Mouse (Mus musculus) adrenal gland, postnatal 25 days (tissue): Measurements from ENCODE around the gene Maml3. TPM values are rescaled to one million over a fixed set of nuclear protein-coding genes. Genes with fewer than 3 reads are reported as not detected.

Experiments used
- DNase-seq: peaks from one replicate; pipeline ENCODE4 v3.0.0; 2021; ENCODE audit warnings: mixed read lengths
- total RNA-seq: library from RNA; stranded (reverse); gene quantifications from 2 replicates; pipeline ENCODE4 v1.2.3, GENCODE M21; 2021

The Maml3 gene
- total RNA-seq, 1 experiment from 2014 or later, result 11.8 TPM

GRCm38 (mm10) chr3:52046027-52046700 lies 58.7 kb downstream of the Maml3 start:
- peak; percentile 74 for DNase-seq

GRCm38 (mm10) chr3:52045221-52045641 lies 59.6 kb downstream of the Maml3 start:
- DNase-seq, result peak; percentile 15

DNA sequence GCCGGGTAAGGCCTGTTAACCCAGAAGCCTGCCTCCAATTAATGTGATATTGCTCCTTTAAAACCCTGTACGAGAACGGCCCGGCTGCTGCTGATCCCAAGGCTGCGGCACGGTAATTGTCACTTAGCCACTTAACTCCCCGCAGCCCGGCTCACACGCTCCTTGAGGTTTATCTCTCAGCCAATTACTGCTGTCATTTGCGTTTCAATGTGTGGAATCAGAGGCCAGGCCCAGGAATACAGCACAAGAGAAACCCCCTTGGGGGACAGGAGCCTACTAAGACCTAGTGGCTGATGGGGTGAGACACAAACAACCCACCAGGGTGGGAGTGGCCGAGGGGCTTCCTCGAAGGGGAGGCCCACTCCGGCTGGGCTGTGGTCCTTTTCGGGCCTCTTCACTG lies 60.2 kb downstream of the Maml3 start:
- peak; percentile 36 for DNase-seq

- DNase-seq, result no peak
Measured at GRCm38 (mm10) chr3:52043847-52044246, 61.0 kb downstream of the Maml3 start.

DNA sequence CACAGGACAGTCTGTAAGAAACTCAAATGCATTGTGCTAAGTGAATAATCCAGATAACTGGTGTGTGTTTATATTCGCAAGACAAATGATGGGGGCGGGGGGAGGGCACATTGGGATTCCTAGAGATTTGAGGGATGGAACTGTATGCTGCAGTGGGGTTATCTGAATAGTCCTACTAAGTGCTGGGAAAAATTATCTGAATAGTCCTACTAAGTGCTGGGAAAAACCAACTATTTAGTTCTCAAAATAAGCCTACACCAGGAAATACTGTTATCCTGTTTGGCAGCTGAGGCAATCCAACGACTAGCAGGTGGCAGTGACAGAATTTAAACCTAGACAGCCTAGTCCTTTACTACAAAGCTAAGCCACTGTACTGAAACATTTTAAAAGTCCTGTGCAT lies 62.2 kb downstream of the Maml3 start:
- no peak for DNase-seq

DNA sequence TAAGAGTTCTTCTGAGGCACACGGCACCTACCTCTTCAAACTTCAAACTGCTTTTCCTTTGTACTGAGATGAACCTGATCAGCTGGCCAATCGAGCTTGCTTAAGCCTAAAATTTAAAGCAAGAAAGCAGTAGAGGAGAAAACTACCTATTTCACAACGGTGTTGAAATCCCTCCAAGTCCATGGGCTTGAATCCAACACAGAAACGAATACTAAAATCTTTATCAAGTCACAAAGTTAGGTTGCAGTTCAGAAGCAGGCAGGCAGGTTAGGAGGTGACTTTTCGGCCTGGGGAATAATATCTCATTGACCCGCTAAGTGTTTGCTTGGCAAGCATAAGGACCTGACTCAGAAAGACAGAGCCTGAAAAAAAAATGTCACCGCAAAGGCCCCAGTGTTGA lies 64.9 kb downstream of the Maml3 start:
- no peak for DNase-seq

DNA sequence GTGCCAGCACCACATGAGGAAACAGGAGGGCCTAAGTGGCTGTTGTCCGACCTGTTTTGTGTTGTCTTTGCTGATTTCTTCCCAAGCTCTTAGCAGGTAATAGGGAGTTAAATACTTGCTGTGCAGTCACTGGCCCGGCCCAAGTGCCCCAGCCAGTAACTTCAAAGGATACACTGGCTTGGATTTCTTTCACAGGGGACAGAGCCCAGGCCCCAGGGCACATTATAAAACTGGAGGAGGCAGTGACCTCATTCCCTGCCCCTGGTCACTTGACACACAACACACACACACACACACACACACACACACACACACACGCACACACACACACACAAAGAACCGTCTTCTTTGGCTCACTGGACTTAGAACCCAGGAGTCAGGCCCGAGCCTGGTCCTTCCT lies 67.6 kb downstream of the Maml3 start:
- no peak for DNase-seq

- no peak for DNase-seq
Measured at GRCm38 (mm10) chr3:52035404-52035803, 69.5 kb downstream of the Maml3 start.

DNA sequence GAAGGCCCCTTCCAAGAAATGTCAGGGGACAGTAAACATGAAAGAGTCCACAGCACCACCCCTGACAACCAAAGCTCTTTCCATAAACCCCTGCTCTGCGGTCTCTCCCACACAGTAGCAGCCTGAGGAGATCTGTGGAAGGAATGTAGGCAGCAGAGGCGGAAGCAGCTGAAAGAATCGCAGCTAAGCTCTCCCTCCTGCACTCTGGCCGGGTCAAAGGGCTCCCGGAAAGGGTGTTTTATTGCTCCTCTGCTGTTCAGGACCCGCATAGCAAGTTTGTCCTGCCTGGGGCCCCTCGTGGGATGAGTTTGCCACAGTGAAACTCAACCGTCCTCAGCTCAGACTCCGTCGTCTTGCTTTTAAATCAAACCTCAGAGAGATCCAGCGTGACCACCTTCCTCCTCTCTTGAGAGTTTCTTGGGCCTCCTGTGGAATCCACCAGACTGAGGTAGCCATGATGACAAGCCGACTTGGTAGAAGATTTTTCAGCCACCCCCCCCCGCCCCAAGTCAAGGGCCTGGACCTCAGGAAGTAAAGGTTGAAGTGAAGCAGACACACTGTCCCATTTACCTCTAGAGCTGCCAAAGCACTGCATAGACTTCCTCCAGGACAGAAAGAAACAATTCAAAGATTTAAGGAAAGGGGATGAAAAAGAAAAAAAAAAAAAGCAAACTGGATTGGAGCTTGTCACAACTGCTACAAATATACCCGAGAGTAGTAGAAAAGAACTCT lies 70.9 kb downstream of the Maml3 start:
- no peak for DNase-seq

DNA sequence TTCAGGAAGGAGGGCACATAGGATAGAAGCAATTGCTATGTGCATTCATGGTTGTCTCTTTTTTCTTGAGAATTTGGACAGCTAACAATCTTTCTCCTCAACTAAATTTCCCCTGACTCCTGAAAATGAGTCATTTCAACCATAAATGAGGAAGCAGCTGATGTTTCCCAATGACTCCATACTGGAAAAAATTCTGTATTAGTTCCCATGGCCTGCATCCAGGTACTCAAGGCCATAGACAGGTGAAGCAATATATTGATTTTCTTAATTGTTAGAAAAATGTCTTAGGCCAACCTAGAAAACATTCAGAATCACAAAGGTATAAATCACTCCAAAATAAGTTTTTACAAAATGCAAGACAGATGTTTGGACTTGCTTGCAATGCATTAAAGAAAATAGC lies 73.5 kb downstream of the Maml3 start:
- DNase-seq, result no peak

DNA sequence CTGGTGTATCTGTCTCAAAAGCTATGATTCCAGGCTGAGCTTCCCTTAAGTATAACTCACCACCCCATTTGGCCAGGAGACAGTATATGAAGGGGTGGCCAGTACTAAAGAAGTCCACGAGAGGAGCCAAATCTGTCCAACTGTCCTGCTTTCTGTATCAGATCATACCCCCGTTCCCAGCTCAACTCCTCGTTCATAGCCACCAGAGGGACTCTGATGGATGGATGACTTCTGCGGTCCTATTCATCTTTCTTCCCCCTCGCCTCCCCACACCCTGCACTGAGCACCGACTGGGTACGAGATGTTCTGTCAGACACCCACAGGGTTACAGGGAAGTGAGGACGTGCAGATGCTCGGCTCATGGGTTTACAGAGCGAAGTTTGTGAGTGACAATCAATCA lies 74.8 kb downstream of the Maml3 start:
- DNase-seq, result no peak

GRCm38 (mm10) chr3:52029661-52030081 lies 75.2 kb downstream of the Maml3 start:
- no peak for DNase-seq

GRCm38 (mm10) chr3:52027972-52028371 lies 76.9 kb downstream of the Maml3 start:
- no peak for DNase-seq

DNA sequence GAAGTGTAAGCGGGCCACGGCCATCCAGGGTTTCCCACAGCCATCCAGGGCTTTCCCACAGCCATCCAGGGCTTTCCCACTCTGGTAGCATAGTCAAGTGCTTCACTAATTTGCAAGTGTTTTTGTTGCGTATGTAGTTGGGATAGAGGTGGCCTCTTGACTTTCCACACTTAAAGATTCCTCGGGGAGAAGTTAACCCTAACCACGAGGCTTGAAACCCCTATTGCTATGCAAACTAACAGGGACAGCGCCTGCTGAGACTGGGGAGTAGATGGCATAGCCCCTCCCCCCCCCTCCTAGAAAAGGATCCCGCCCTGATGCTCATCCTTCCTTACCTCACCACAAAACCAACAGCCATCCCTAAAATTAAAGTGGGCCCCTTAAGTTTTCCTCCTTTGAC lies 82.4 kb downstream of the Maml3 start:
- no peak for DNase-seq

DNA sequence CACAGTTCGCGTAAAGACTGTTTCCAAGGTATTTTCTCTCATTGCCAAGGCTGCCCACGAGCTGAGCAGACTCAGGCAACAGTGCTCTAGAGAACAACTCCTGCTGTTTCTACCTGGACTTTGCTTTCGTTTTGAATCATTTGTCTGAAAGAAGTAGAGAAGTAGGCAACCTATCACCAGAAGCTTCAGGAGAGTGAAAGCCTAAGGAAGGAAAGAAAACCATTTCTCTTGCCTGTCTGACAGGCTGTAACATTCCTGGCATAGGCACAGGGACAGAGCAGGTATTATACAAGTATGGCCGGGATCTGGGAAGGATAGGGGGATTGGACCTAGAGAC lies 86.8 kb downstream of the Maml3 start:
- no peak for DNase-seq

- DNase-seq, result no peak
Measured at GRCm38 (mm10) chr3:52017439-52018102, 87.3 kb downstream of the Maml3 start.

DNA sequence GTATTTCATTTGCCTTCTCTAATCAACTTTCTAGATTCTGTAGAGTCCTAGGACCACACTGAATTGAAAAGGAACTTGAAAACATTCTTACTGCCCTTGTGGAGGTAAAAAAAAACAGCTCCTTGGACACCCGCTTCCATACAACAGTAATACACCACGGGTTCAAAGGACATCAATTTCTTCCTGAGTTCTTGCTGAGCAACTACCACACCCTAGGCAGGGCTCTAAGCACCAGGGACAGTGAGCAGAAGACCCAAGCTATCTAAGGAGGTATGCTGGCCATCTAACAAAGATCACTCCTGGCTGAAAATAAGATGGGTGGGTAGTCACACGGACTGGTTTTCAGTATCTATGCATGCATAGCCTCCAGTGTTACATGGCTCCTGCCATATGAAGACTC lies 88.7 kb downstream of the Maml3 start:
- no peak for DNase-seq

GRCm38 (mm10) chr3:52015556-52015955 lies 89.3 kb downstream of the Maml3 start:
- no peak for DNase-seq

- DNase-seq, result no peak
Measured at GRCm38 (mm10) chr3:52011032-52011710, 93.7 kb downstream of the Maml3 start.

- no peak for DNase-seq
Measured at GRCm38 (mm10) chr3:52009321-52009720, 95.6 kb downstream of the Maml3 start.

GRCm38 (mm10) chr3:52007602-52008252 lies 97.1 kb downstream of the Maml3 start:
- peak; percentile 48 for DNase-seq

DNA sequence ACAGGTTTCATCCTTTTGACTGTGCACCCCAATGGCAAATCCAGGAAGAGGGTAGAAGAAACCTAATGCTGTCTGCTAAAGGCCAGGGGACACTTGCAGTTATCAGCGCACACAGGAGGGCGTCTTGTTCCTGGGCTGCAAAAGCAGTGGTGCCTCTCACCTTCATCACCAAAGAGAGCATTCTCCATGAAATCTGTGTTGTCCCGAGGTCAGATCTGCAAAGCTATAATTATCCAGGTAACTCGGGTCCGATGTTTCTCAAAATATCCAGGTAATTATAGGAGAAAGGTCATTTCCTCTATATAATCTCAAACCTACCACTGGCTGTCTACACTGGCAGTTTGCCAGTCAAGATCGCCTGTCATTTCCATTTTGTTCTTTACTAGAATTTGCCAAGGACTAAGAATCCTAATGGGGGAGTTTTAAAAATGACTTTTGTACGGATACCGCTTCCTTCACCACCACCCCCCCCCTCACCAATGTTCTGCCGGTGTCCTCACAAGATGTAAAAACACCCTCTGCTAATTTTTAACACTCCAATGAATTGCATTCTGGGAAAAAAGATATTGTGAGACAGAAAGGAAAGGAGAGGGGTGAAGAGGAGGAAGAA lies 98.0 kb downstream of the Maml3 start:
- DNase-seq, result no peak
